Mouse (Mus musculus): ENCODE data around the gene Smpd1. TPM values are rescaled to one million over a fixed set of nuclear protein-coding genes. Genes with fewer than 3 reads are reported as not detected.
A peak's percentile ranks its signal among the peaks of the same experiment; 100 is the strongest.

Gene Smpd1
- total and polyA plus RNA-seq, 3 experiments: 56.2 to 75.4 (median 68.5) TPM

DNA sequence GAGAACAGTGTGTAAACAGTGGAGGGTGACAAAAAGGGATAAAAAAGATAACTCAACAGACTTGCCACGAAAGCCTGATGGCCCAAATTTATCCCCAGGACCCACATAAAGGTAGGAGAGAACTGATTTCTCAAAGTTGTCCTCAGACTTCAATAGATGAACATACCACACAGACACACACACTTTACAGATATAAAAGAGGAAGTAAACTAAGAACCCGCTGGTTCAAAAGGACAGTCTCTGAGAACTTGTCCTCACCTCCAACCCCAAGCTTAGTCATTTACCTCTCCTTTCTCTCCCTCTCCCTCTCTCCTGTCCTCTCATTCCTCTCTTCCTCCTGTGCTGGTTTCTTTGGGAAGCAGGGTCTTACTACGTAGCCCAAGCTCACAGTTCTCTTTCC, 8.2 kb downstream of the Smpd1 start:
- DNase-seq: no peak

DNA sequence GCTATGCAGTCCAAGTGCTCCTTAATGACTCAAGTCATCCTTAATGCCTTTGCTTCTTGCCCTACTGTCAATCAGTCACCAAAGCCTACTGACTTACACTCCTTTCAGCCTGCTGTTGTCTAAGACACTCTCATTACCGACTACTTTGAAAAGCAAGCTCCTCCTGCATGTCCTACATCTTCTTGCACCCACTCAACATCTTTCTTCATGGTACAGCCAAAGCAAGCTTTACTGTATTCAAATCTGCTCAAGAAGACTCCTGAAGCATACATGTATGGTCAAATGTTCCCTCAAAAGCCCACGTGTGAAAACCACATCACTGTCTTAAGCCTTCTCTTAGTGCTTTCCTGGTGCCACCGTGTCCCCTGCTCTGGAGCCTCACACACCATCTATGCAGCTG, 9.2 kb downstream of the Smpd1 start:
- no peak for DNase-seq

DNA sequence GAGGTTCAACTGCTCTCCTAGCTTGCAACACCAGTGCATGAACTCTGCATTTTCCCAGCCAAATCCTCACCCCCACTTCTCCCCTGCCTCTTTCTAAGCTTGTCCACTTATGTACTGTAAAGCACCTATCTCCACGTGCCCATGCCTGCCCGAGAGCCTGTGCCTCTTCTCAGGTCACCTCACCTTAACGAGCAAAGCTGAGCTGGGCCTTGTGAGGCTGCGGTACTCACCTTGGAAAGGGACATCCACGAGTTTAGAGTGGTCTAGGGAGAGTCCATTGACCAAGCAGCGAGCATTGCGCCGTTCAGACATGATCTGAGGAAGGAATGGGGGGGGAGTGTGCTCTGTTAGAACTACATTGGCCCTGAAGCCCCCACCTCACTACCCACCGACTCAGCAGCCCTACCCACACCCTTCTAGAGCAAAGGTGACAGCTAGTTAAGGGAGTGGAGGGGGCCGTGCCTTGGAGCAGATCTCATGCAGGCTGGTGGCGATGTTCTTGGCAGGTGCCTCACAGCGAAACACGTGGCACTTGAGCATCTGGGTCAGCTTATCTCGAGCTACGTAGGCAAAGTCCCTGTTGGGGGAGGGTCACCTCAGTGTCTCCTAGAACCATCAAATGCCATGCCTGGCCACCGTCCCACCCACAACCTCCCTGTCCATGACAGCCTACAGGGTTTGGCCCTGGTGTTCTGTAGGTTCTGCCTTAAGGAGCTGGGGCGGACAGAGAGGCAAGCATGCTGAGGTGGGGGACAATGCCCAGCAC, 11.1 kb downstream of the Smpd1 start:
- no peak for DNase-seq

DNA sequence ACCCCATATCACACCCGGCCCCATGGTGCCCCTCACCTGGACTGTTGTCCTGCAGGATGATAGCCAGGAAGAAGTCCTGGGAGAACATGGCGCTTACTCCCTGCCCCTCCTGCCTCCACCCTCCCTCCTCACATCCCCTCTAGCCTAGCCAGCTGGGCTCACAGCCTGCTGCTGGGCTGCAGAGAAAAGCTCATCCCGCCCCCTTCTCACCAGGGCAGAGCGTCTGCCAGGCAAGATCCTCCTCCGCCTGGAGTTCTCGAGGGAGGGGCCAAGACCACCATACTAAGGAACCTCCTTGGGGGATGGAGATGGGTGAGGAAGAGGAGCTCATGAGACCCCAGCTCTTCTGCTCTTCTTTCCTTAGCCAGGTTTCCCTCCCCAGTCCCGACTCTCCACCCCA, 14.4 kb downstream of the Smpd1 start:
- DNase-seq: no peak

DNA sequence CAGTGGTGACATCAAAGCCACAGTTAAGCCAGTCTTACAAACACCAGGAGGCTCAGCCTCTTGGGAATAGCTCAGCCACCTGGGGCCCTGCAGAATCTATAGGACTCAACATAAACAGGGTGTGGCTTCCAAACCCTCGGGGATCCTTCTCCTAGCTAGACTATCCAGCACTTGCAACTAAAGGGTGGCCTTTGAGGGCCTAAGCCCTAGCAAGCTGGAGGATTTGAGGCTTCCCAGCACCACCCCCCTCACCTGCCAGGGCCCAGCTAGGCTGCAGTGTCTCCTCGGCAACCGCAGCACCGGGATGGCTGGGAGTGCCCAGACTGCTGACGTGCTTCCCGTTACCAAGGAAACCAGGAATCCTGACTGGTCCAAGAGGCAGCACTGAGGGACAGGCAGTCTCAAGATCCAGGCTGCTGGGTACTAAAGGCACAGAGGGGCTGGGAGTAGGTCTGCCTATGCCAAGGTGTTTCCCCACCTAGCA, 14.9 kb downstream of the Smpd1 start:
- DNase-seq: peak; percentile 24

DNA sequence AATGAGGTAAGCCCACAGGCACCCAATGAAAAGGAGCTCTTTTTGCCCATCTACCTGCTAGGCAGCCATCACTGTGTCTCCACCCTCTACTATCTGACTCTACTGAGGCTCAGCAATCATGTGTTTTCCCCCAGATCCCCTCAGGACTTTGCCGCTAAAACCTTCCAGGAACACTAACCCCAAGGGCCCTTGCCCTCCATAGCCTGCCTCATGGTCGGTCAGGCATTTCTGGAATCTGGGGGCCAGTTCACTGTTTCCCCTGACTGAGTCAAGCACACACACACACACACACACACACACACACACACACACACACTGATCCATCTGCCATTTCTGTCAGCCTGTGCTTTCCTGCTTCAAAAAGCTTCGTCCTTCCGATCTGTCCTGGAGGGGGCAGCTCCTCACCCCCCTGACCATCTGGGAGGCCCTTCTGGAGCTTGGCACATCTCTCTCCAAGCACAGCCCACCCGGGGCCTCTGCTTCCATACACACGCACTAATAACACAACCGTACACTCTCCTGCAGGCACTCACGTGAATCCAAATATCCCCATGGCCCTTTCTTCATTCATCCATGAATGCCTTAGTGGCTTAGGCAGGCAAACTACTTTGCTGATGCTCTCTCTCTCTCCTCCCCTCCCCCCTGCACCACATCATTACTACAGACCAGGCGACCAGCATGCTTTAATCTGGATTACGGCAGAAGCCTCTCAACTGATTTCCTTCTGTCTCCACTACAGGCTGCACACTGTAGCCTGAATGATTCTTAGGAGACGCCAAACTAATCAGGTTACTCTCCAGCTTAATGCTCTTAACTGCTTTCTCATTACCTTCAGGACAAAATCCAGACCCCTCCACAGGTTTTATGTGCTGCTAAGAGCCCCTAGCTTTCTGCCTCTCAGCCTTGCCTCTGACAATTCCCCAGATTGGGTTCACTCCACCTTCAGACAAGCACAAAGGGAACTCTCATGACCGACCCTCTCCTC, 15.6 kb downstream of the Smpd1 start:
- no peak for DNase-seq

DNA sequence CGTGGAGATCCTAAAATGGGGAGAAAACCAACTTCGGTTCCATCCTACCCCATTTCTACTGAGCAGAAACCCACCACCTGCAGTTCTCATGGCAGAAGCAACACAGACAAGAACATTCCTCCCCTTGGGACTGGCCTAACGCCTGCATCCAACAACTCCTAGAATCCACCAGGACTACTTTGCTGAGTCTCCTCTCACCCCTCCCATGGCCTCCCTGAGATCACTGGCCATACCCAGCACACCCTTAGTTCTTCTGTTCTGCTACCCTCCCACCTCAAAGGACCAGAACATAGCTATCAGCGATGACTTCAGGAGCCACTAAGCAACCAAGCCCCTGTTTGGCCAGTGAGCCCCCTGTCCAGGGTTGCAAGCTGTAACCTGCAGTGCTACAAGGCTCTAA, 16.6 kb downstream of the Smpd1 start:
- DNase-seq: no peak

DNA sequence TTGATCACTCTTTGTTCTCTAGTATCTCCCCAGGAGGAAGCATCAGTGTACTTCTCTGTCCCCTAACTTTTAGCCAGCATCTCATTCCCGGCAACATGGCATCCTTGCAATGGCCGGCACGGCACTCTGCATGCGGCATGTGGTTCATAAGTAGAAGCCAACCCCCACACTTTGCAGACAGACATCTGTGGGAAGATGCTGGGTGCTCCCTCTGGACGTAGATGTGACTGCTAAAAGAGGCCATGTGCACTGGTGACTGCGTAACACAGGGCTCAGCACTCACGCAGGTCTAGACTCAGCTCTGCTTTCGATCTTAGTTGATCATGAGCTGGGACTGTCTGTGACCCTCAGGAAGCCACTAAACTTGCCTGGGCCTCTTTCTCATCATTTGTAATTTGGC, 18.8 kb downstream of the Smpd1 start:
- no peak for DNase-seq

DNA sequence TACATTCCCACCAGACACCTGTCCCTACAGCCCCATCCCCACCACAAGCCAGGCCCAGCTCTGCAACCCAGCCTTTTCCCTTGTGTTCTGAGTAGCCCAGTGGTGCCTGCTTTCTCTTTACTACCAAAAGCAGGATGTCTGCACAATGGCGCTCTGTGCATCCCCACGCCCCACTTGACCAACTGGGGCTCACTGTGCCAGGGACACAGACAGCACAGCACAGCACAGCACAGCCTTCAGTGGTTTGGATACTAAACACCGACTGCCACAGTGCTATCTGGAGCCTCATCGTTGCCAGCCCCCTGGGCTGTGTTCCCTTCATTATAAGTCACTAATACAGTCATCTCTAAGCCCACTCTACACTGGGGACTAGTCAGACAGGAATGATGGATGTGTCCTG, 20.4 kb downstream of the Smpd1 start:
- no peak for DNase-seq

DNA sequence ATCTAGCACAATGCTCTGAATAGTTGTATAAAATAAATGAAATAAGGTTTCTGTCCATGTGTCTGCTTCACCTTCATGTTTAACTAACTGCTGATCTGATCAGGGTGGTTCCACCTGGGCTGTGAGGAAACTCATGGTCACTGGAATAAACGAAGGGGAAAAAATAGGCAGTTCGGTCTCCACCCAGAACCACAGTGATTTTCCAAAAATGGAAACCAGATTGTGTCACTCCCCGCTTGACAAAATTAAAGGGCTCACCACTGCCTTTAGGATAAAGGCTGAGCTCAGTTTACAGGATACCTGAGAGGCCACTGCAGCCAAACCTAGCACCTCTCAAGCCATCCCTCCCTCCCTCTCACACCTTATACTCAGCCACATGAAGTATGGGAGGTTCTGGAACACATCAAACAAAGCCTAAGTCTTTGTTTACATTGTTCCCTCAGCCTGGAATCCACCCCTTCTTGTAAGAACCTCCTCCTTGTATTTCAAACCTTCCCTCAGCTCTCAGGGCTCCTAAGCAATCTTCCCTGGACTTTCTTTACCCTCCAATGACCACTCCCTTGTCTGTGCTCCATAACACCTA, 22.1 kb downstream of the Smpd1 start:
- no peak for DNase-seq

DNA sequence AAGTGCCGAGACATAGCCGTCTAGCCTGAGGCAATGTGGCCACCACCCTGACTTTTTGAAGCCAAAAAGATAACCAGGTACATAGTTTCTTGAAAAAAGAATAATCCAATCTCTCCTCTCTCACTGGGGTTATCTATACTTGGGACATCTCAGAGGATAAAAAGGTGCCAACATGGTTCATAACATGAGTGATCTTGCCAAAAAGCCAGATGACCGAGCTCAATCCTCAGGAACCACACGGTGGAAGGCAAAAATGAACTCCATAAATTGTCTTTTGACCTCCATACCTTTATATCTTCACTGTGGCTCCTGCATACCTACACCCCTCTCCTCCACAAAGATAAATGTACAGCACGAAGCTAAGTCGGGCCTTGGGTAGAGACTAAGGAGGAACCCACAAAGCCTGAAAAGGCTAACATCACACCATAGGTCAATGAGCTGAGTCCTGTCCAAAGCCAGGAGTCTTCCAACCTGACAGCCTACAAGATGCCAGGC, 23.3 kb downstream of the Smpd1 start:
- DNase-seq: no peak

DNA sequence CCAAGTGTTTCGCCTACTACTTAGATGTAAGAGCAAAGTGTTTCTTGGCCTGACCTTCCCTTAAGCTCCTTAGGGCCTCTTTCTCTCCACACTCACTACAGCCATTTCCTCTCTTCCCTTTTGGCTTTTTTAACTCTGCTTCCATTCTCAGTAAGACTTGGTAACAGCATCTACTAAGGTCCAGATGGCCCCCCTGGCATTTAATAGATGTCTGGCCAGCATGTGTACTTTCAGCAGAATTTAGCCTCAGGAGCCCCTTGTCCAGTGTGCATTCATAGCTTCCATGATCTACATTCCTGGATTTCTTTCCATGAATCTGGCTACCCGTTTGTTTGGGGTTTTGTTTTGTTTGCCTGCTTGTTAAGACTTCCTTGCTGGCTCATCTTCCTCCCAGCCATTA, 24.3 kb downstream of the Smpd1 start:
- DNase-seq: no peak

DNA sequence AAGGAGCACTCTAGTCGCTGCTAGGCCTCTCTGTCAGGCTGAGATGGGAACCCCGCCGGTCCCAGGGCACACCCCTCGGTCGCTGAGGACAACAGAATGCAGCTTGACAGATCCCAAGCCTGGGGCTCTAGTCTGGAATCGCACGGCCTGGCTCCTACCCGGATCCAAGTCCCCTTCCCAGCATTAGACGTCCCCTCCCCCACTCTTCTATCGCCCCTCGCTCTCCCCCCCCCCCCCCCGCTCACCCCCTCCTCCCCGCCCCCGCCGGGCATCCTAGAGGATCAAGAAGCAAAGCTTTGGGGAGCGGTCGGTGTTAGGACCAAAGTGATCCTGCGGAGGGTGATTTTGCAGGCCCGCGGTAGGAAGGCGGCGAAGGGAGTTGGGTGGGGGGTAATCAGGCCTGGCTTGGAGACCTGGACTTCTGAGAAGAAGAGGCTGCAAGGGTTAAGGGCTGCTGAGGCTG, 26.5 kb downstream of the Smpd1 start:
- DNase-seq: no peak

DNA sequence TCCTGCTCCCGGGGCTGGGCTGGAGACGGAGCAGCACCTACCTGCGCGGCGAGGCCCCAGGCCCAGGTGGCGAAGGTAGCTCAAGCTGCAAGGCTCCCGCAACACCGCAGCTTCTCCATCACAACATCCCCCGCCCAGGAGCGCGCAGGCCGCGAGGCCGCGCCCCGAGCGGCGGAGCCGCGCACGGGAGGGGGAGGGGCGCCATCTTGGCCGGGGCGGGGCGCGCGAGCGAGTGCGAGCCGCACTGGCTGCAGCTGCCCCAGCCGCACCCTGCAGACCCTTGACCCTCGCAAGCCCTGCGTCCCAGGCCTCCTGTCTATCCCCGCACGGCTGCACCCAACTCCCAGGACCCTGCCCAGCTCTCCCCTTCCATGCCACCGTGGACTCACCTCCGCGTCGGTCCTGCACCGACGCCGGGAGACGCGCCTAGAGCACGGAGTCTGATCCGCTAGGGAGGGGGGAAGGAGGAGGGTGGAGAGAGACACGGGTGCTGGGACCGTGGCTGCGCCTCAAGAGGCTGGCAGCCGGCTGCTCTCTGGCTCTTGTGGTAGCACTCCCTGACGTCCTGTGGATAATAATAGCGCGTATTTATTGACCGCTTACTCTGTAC, 27.0 kb downstream of the Smpd1 start, which contains the start of gene Apbb1:
Apbb1 (minus strand) TSS at position 560 of the 610 bp plus-strand sequence.
- DNase-seq: peak; percentile 85

DNA sequence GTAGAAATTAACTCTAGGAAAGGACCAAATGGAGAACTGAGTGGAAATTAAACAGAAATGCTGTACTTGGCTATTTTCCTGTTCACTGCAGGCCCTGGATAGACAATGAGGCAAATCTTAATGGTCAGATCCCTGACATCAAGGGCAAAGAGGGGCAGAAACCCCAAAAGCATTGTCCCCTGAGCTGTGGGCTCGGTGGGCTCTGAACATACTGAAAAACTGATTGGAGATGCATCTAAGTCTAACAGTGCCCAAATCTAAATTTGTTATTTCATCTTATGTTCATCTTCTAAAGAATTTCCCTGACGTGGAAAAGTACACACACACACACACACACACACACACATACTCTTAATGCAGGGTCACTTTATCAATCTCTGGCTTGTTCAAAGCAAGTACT, 27.8 kb downstream of the Smpd1 start:
- DNase-seq: no peak

DNA sequence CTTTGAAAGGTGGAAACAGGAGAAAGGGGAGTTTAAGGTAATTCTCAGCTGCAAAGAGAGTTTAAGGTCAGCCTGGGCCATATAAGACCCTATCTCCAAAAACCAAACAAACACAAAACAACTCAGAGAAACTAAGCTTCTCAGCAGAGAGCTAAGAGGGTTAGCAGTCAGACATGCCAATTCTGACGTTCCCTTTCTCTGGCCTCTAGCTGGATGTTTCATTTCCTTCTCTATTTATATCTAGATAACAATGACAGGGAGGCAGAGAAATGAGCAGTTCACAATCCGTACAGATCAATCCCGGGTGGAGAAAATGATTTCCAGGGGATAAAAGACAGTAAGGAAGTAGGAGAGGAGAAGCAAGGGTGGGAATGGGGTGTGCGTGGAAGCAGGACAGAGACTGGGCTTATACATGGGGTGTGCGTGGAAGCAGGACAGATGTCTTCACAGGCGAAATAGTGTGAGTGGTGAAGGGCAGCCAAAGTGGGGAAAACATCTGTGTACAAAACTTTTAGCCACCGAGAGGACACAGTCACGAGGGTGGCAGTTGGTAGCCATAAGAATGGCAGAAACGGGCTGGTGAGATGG, 34.3 kb downstream of the Smpd1 start:
- no peak for DNase-seq

DNA sequence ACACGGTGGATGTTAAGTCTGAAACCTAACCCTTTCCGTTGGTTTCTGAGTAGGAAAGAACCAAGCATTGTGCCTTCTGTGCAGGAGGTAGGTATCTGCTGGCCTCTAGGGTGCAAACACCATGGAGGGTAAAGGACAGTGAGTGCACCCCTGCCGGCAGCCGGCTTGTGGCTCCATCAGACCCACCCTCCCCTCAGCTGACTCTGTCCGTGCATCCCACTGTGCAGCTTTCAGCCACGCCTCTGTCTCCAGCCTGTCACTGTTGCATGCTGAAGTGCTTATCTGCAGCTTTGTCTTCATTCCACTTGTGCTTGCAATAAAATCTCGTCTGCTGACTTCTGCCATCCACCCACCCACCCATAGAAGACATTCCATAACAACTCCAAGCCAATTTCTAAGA, 35.9 kb downstream of the Smpd1 start:
- no peak for DNase-seq

DNA sequence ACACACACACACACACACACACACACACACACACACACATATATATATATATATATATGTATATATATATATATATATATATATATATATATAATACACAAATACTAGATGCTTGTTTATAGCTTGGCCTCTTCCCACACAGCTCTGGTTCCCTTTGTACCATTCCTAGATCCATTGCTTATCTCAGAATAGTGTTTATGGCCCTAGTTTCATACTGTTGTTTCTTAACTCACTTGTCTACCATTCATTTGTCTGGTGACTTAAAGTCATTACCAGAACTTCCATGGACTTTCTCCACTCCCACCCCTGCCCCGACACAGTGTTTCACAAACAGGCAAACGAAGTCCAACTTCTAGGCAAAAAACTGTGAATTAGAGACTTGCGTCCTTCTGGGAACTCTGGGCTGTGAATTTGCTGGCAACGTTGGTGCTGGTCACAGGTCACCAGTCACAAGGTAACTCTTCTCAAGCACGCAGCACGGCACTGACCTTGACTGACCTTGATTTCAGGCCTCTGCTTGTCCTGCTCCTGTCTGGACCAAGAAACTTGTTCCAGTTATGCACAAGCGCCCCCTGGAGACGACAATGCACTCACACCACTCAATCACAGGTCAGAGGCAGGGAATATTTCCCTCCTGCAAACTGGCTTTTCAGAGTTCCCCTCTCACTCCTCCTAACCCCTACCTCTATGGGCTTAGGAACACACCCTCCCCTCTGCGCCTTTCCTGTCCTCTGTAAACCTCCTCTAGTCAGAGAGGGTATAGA, 48.9 kb downstream of the Smpd1 start:
- DNase-seq: peak; percentile 76

Measured in adrenal gland, adult 2 months (tissue).